Comparison of ENCODE assay signal across 13 mouse cellular contexts in the genomic region with DNA sequence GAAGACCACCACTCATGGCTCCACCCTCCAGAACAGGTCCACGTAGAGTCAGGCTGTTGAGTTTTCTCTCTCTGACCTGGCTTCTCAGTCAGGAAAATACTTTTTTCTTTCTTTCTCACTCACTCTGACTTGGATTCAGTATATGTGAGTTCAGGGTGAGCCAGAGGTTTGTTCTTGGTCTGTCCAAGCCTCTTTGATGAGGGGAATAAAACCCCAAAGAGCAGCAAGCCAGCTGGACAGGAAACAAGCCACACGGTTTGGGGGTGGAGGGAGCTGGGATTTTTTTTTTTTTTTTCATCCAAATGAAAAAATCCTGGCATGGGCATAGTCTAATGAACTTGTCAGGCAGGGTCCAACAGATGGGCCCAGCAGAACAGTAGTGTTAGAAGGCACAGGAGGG.
DNase-seq lines count a peak whose midpoint lies in the region; ATAC-seq and TF ChIP-seq lines count a peak whose summit lies in the region.
"Had no signal": no experiment of that assay in that cellular context is flagged by ENCODE, and none has a peak within 500 bp of the region (broad histone marks: within the 10 kb centered on the region; RNA-seq: fewer than 3 reads in every experiment).

No protein-coding gene starts in this region.

- no peak overlapping the region for H3K4me2 ChIP-seq in midbrain, postnatal 0 days (ENCODE audit: low read depth, low read length, poor library complexity, severe bottlenecking)
- H3K4me2 ChIP-seq in midbrain, embryonic 16.5 days (ENCODE audit: low read length) = no peak overlapping the region

- no peak overlapping the region for H3K27ac ChIP-seq in midbrain, postnatal 0 days (ENCODE audit: low read depth, low read length)
- no peak overlapping the region for H3K27ac ChIP-seq in midbrain, embryonic 16.5 days (ENCODE audit: low read length)
- H3K27ac ChIP-seq in limb, embryonic 10.5 days = peak overlapping the region; percentile 78
- H3K27ac ChIP-seq: macrophage had no signal

- H3K4me1 ChIP-seq in midbrain, postnatal 0 days (ENCODE audit: insufficient read depth, low read length) = no peaks in the 10 kb centered on the region
- H3K4me1 ChIP-seq in midbrain, embryonic 16.5 days (ENCODE audit: control insufficient read depth, insufficient read depth, low read length) = peaks cover 6% of the 10 kb centered on the region; the same call in 1 of the 2 replicates
- H3K4me1 ChIP-seq in limb, embryonic 10.5 days = peaks cover 47% of the 10 kb centered on the region

- WGBS in midbrain, postnatal 0 days = 70% methylated on average over 2 of the region's 2 CpGs
- WGBS in midbrain, embryonic 16.5 days = 63% methylated on average over 2 of the region's 2 CpGs
- WGBS in limb, embryonic 10.5 days = 38% methylated on average over 2 of the region's 2 CpGs

- no peak for TF ChIP-seq CTCF in midbrain, postnatal 0 days (IDR thresholded peaks at IDR 0.05)

- ATAC-seq in midbrain, postnatal 0 days (ENCODE audit: low FRiP score) = no peak
- no peak for ATAC-seq in midbrain, embryonic 16.5 days

- H3K27me3 ChIP-seq in midbrain, postnatal 0 days (ENCODE audit: insufficient read depth, low read length) = no peaks in the 10 kb centered on the region
- no peaks in the 10 kb centered on the region for H3K27me3 ChIP-seq in midbrain, embryonic 16.5 days (ENCODE audit: control insufficient read depth, insufficient read depth, low read depth, low read length)
- no peaks in the 10 kb centered on the region for H3K27me3 ChIP-seq in limb, embryonic 10.5 days (ENCODE audit: low read depth, poor library complexity, severe bottlenecking)
- H3K27me3 ChIP-seq: CH12.LX had no signal

- peak; percentile 16 for DNase-seq in heart, postnatal 25 days (ENCODE audit: low spot score)
- DNase-seq in heart, postnatal 36 days = no peak
- DNase-seq in midbrain, postnatal 0 days (ENCODE audit: low spot score) = peak; percentile 15
- no peak for DNase-seq in limb, embryonic 10.5 days (ENCODE audit: low spot score)
- no peak for DNase-seq in frontal cortex, adult 2 months (ENCODE audit: extremely low spot score in 1 of 2, low spot score in 1 of 2)
- DNase-seq in thymus, postnatal 4 days = no peak
- DNase-seq: cerebellum, adult 9-11 months; right cerebral cortex, adult 18-20 months had no signal

- H3K4me3 ChIP-seq in midbrain, postnatal 0 days (ENCODE audit: low read depth, low read length) = no peak overlapping the region
- no peak overlapping the region for H3K4me3 ChIP-seq in midbrain, embryonic 16.5 days (ENCODE audit: low read depth, low read length)
- H3K4me3 ChIP-seq in limb, embryonic 10.5 days = no peak overlapping the region
- H3K4me3 ChIP-seq: erythroblast, embryonic 14.5 days; myocyte had no signal

- H3K9ac ChIP-seq in midbrain, postnatal 0 days (replicated peaks; ENCODE audit: low read length, poor library complexity, severe bottlenecking) = no peak overlapping the region
- no peak overlapping the region for H3K9ac ChIP-seq in midbrain, embryonic 16.5 days (ENCODE audit: low read depth, low read length)

- H3K9me3 ChIP-seq in midbrain, postnatal 0 days (ENCODE audit: low read length) = no peaks in the 10 kb centered on the region
- H3K9me3 ChIP-seq in midbrain, embryonic 16.5 days (replicated peaks; ENCODE audit: control insufficient read depth, low read length, poor library complexity, severe bottlenecking) = no peaks in the 10 kb centered on the region
- no peaks in the 10 kb centered on the region for H3K9me3 ChIP-seq in limb, embryonic 10.5 days (replicated peaks)

- H3K36me3 ChIP-seq in midbrain, postnatal 0 days (ENCODE audit: insufficient read depth, low read length) = 0 out of 2 replicates have a peak, but pooled peaks cover 3% of the 10 kb centered on the region
- no peaks in the 10 kb centered on the region for H3K36me3 ChIP-seq in midbrain, embryonic 16.5 days (ENCODE audit: control insufficient read depth, insufficient read depth, low read length)
- peaks cover 18% of the 10 kb centered on the region for H3K36me3 ChIP-seq in limb, embryonic 10.5 days

- intact Hi-C loops in heart, postnatal 25 days (cut with DNase I) = no loop called here
- intact Hi-C loops in heart, postnatal 36 days (cut with DNase I) = no loop called here

Comparison
In these comparisons a context has a peak if more than half of its experiments do, and no peak if none do; other contexts are left out.
1. DNase-seq: peak in heart, postnatal 25 days (single experiment) and midbrain, postnatal 0 days (single experiment); none in heart, postnatal 36 days (0 of 2), limb, embryonic 10.5 days (single experiment), frontal cortex, adult 2 months (0 of 2) and thymus, postnatal 4 days (single experiment).